Mouse (Mus musculus): Measurements from ENCODE around the gene Arsb.

GRCm38 (mm10) chr13:93815128-93815527 is 43.7 kb downstream of the Arsb start:
- no peak for TF ChIP-seq CTCF (IDR thresholded peaks at IDR 0.05; ENCODE audit: low read depth, low read length)
- TF ChIP-seq POLR2A (IDR thresholded peaks at IDR 0.05; ENCODE audit: extremely low read depth, insufficient read depth, low read length) = no peak
